Mouse (Mus musculus): Measurements from ENCODE around the gene Pnpla1.

DNA sequence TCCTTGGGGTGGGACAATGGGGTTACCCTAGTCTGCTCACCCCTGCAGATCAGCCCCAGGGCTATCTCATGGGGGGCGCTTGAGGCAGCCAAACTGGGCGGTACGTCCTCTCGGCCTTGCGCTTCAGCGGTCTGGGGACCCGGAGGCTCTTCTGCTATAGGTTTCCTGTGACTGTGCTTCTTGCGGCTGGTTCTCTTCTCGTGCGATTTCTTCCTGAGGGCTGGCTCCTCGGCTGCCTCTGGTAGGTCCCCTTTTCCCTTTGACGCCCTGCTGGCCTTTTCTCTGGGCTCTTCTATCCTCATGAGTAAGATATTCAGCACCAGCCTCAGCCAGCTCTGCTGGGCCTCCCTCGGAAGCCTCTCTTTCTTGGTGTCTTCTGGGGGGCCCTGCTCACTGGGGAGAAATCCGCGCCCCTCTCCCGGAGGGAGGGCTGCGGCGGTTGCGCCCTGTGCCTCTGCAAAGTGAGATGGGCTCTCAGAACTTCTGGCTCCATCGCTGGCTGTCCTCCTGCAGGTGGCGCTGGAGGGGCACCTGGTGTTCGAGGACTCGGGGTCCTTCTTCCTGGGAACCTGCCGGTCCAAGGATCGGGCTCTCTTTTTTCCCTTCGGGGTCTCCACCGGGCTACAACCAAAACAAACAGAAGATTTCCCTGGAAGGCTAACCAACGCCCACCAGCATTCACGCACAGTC lies 51.2 kb downstream of the Pnpla1 start:
- peak; percentile 63 for TF ChIP-seq CTCF (conservative IDR thresholded peaks at IDR 0.05; ENCODE audit: low read length)
- TF ChIP-seq NANOG (IDR thresholded peaks at IDR 0.05; ENCODE audit: borderline replicate concordance, low read length) = no peak
- TF ChIP-seq POU5F1 (IDR thresholded peaks at IDR 0.05; ENCODE audit: borderline replicate concordance, low read length) = no peak

All from E14TG2a.4 (cell line).